Mouse (Mus musculus) testis, postnatal 14 days (tissue): ENCODE data around the gene Rhot2.

Experiments
- DNase-seq: peaks from one replicate; pipeline ENCODE4 v3.0.0; 2021; ENCODE audit warnings: low spot score

Rhot2 gene

DNA sequence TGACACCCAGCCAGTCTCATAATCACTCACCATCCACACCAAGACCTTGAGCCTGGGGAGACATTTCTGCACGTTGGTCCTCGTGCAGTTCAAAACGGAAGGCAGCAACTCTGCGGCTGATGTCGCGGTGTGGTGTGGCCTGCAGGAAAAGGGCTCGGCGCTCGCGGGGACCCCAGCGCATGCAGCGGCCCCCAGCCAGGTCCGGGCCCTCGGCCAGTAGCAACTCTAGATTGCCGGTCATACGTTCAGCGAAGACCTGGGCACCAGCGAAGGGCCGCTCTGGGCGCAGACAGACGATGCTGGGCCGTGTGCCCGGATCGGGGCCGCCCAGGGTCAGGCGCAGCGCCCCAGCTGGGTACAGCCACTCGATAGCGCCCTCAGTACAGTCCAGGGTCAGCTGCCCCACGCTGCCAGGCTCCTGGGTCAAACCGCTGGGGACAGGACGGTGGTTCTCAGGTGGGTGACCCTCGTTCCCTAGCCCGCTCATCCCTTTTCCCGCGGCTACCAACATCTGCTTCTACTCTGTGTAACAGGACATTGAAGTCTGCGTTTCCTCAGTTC, 48.4 kb downstream of the Rhot2 start:
- no peak for DNase-seq

- no peak for DNase-seq
These were observed 49.0 kb downstream of the Rhot2 start, which contains the start of gene AC134908.4 for GRCm38 (mm10) chr17:25795609-25796092. TSS of gene AC134908.4 (minus strand) at chr17:25795659.

DNA sequence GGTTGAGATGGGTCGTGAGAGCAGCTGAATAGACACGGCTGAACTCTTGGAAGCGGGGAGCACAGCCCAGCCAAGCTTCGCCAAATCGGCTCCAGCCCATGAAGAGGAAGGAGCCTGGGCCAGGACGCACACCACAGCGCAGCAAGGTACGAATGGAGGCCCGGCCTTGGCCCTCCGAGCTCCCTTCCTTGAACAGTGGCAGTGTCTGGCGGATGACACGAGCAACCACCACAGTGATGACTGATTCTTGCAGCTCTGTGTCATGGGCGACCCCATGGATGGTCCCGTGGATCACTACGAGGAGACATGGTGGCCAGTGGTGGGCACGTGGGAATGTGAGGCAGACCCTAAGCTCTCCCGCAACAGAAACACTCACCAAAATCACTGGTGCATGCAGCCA, 49.7 kb downstream of the Rhot2 start:
- no peak for DNase-seq

GRCm38 (mm10) chr17:25794197-25794596, 50.5 kb downstream of the Rhot2 start:
- DNase-seq, result no peak

GRCm38 (mm10) chr17:25792615-25793014, 52.0 kb downstream of the Rhot2 start, which contains the start of gene Fam173a:
TSS of gene Fam173a (minus strand) at chr17:25792901.
- peak; percentile 63 for DNase-seq

DNA sequence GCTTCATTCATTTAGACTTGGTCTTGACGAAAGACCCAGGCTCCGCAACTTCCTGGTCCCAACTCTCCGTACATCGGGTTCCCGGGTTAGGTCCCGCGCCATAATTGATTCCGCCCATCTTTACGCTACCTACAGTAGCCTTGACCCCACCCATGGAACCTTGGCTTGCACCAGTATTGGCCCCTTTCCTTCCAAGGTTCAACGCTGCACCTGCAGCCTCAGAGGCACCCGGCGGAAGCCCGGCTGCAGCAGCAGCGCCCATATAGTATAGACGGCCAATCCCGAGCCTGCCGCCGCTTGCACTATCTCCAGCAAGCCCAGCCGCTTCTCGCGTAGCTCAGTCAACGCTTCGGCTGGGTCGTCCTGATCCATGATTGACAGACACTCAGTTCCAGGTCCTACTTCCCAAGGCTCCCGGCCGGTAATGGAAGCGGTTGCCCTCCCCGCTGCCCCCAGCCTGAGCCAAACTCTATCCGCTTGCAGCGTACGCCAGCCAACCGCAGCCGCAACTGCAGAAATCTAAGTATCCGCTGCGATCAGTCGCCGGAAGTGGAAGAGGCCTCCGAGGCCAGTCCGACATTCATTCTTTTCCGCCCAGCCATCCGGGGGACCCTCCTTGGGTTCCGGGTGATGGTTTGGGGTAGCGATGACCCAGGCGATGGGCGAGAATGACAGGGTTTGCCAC, 52.7 kb downstream of the Rhot2 start:
- DNase-seq, result peak; percentile 82

DNA sequence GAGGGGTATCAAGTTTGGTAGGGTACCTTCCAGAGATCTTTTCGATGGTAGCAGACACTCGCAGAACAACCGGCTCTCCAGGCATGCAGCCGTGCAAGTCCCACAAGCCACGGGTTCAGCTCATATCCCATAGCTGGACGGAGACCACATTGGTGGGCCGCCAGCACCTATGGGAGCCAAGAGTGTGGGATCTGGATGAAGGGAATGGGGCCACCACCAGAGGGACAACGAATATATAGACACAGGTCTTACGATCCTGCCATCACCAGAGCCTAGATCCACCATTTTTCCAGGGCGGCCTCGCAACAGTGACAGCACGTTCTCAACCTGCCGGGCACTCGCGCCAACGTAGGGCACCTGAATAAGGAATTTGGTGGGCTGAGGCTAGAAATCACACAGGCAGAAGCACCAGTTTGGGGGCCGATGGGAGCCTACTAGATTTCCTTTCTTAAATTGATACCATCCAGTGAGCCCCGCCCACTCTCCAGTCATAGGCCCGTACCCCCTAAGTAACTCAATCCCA, 53.3 kb downstream of the Rhot2 start:
- no peak for DNase-seq
